Mouse (Mus musculus): ENCODE data around the gene Klhl35. TPM values are rescaled to one million over a fixed set of nuclear protein-coding genes. Genes with fewer than 3 reads are reported as not detected.

Gene Klhl35
- polyA plus RNA-seq, 1 experiment from 2014 or later = 0.87 TPM

DNA sequence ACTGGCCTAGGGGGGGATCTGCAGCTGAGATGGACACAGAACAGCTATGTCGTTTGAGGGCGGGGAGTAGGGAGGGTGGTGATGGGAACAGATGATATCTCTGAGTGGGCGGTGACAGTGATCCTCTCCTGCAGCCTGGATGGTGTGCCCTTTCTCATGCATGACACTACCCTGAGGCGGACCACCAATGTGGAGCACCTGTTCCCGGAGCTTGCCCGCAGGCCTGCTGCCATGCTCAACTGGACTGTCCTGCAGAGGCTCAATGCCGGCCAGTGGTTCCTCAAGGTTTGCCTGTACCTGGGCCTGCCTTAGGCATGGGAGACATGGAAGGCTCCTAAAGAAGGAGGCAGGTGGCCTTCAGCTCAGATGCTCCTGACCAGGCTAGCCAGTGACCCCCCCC, 12.9 kb upstream of the Klhl35 start:
- Histone ChIP-seq H3K9ac (no peak overlapping the region), H3K36me3 (no peaks in the 10 kb centered on the region; the same call in 1 of the 2 replicates), H3K9me3 (no peaks in the 10 kb centered on the region), H3K27ac (no peak overlapping the region), H3K4me1 (no peaks in the 10 kb centered on the region), H3K27me3 (no peaks in the 10 kb centered on the region), H3K4me3 (no peak overlapping the region), H3K4me2 (replicated peaks) (no peak overlapping the region)
- no peak for ATAC-seq (ENCODE audit: low FRiP score, low read depth)
- 78% methylated on average over 7 of the region's 7 CpGs for WGBS

DNA sequence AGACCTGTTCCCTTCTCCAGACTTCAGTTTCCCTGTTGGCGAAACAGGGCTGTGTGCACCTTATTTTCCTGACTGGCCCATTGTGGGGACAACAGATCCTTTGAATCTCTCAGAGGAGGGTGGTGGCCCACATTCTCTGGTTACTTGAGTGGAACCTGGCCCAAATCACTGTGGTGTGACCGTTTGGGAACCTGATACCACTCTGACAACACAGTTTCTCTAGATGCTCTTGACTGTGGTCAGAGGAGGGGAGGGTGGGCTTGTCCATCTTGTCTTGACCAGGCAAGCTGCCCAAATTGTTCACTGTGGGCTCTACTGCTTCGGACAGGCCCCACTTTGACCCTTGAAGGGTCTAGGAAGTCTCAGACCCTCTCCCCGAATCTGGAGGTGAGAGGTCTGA, 11.8 kb upstream of the Klhl35 start:
- Histone ChIP-seq H3K27me3 (no peaks in the 10 kb centered on the region), H3K9ac (no peak overlapping the region), H3K4me3 (no peak overlapping the region), H3K27ac (no peak overlapping the region), H3K4me1 (no peaks in the 10 kb centered on the region), H3K36me3 (no peaks in the 10 kb centered on the region; the same call in 1 of the 2 replicates), H3K4me2 (replicated peaks) (no peak overlapping the region), H3K9me3 (no peaks in the 10 kb centered on the region)
- ATAC-seq (ENCODE audit: low FRiP score, low read depth) = no peak
- 59% methylated on average over 4 of the region's 4 CpGs for WGBS

DNA sequence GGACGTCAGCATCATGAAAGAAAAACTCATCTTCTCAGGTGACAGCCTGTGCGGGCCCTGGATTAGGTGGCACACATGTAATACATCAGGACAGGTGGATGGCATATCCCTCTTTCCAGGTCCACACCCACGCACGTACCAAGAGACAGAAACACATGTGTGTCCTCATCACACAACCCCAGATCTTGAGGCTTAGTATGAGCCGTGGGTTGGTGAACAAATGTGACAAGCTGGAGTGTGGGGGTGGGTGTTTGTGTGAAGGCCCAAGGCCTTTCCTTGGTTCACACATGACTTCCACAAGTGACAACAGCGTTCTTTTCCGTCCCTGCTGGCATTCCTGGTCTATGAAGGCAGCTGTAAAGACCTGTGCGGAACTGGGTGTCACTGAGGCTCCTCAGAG, 7.0 kb upstream of the Klhl35 start:
- no peak for ATAC-seq (ENCODE audit: low FRiP score, low read depth)

DNA sequence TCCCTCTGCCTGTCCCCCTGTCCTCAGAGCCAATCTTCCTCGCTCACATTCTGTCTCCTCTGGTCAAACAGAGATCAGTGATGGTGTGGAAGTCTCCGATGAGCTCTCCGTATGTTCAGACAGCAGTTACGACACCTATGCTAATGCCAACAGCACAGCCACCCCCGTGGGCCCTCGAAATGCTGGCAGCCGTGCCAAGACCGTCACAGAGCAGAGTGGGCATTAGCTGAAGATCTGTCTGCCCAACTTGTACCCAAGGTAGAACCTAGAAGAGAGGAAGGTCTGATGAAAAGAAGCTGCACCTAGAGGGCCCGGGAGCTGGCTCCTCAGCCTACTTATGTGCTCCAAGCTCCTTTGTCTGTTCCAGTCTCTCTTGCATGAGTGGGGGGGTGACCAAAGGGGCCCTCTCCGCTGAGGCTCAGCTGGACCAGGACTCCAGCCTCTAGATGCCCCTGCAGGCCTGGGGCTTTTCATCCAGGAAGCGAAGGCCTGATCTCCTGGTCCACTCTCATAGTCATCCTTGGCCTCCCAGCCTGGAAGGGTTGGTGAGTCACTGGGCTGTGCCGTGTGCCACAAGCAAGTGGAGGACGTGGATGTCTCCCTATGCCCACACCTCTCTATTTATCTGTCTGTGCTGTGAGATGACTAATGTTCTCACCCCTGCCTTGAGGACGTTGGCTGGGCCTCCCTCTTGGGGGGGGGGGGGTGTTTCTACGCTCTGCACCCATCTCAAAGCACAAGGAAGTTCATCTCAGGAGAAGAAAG, 5.7 kb upstream of the Klhl35 start:
- H3K27ac ChIP-seq = no peak overlapping the region
- H3K9me3 ChIP-seq = no peaks in the 10 kb centered on the region
- H3K4me3 ChIP-seq = no peak overlapping the region
- H3K4me1 ChIP-seq = no peaks in the 10 kb centered on the region
- H3K27me3 ChIP-seq = no peaks in the 10 kb centered on the region
- H3K9ac ChIP-seq = no peak overlapping the region
- 86% methylated on average over 15 of the region's 15 CpGs for WGBS
- no peak overlapping the region for H3K4me2 ChIP-seq (replicated peaks)
- no peak; the same call in 1 of the 2 replicates for ATAC-seq (ENCODE audit: low FRiP score, low read depth)
- peaks cover 32% of the 10 kb centered on the region for H3K36me3 ChIP-seq

More for the DNA sequence above, 7.0 kb upstream of the Klhl35 start:
- 84% methylated on average over 8 of the region's 8 CpGs for WGBS
- no peaks in the 10 kb centered on the region for H3K4me1 ChIP-seq
- no peak overlapping the region for H3K27ac ChIP-seq
- no peak overlapping the region for H3K4me3 ChIP-seq
- peaks cover 28% of the 10 kb centered on the region for H3K36me3 ChIP-seq
- no peak overlapping the region for H3K4me2 ChIP-seq (replicated peaks)
- no peaks in the 10 kb centered on the region for H3K27me3 ChIP-seq
- no peak overlapping the region for H3K9ac ChIP-seq
- H3K9me3 ChIP-seq = no peaks in the 10 kb centered on the region

DNA sequence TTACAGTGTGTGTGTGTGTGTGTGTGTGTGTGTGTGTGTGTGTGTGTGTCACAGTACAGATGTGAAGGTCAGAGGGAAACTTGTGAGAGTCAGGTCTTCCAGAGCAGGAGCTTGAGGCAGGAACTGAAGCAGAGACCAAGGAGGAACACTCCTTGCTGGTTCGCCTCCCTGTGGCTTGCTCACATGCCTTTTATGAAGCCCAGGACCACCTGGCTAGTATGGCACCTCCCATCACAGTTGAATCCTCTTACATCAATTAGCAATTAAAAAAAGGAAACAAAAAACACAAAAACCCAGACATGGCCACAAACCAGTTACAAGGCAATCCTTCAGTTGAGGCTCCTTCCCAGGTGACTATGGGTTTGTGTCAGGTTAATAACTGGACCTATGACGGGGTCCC, 2.7 kb upstream of the Klhl35 start:
- no peak overlapping the region for H3K4me2 ChIP-seq (replicated peaks)
- H3K27ac ChIP-seq = no peak overlapping the region
- 89% methylated on average over 2 of the region's 2 CpGs for WGBS

DNA sequence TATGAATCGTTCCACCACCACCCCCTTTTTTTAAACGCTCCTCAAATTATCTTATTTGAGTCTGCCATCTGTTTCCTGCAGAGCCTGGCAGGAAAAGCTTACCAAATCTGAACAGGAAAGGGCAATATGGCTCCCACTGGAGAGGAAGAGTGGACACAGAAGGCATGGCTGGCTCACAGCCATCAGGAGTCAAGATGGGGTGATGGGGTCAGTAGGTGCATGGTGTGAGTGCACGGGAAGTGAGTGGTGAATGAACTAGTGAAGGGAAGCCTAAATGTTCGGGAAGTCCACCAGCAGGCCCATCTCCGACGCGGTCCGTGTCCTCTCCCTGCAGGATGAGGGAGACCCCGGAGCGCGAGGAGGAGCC, 2.1 kb downstream of the Klhl35 start:
- H3K9me3 ChIP-seq = no peaks in the 10 kb centered on the region
- H3K9ac ChIP-seq = peak overlapping the region; percentile 88
- no peak for ATAC-seq (ENCODE audit: low FRiP score, low read depth)
- peaks cover 34% of the 10 kb centered on the region for H3K4me1 ChIP-seq
- no peaks in the 10 kb centered on the region for H3K27me3 ChIP-seq
- peaks cover 16% of the 10 kb centered on the region for H3K36me3 ChIP-seq
- H3K4me3 ChIP-seq = peak overlapping the region; percentile 62
- peak overlapping the region; percentile 82 for H3K4me2 ChIP-seq (replicated peaks)
- peak overlapping the region; percentile 91 for H3K27ac ChIP-seq
- WGBS = 22% methylated on average over 11 of the region's 11 CpGs

More for the DNA sequence above, 2.7 kb upstream of the Klhl35 start:
- no peaks in the 10 kb centered on the region for H3K9me3 ChIP-seq
- no peaks in the 10 kb centered on the region for H3K27me3 ChIP-seq
- H3K9ac ChIP-seq = no peak overlapping the region
- no peak overlapping the region for H3K4me3 ChIP-seq
- H3K4me1 ChIP-seq = peaks cover 27% of the 10 kb centered on the region
- peaks cover 32% of the 10 kb centered on the region for H3K36me3 ChIP-seq
- no peak for ATAC-seq (ENCODE audit: low FRiP score, low read depth)

DNA sequence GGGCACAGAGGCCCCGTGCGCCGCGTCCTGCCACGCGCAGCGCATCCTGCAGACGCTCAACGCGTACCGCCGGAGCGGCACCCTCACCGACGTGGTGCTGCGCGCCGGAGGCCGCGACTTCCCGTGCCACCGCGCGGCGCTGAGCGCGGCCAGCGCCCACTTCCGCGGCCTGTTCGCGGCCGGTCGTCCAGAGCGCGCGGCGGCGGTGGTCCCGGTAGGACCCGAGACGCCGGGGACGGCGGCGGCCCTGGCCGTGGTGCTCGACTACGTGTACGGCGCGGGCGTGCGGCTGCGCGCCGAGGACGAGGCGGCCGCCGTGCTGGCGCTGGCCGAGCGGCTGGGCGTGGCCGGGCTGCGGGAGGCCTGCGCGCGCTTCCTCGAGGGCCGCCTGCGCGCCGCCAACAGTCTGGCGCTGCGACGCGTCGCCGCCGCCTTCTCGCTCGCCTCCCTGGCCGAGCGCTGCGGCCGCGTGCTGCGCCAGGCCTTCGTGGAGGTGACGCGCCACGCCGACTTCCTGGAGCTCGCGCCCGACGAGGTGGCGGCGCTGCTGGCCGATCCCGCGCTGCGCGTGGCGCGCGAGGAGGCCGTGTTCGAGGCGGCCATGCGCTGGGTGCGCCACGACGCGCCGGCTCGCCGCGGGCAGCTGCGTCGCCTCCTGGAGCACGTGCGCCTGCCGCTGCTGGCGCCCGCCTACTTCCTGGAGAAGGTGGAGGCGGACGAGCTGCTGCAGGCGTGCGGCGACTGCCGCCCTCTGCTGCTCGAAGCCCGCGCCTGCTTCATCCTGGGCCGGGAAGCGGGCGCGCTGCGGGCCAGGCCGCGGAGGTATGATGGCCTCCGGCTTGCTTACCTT, 2.7 kb downstream of the Klhl35 start:
- peaks cover 22% of the 10 kb centered on the region for H3K36me3 ChIP-seq
- ATAC-seq (ENCODE audit: low FRiP score, low read depth) = peak; percentile 85
- H3K27ac ChIP-seq = peak overlapping the region; percentile 91
- H3K9me3 ChIP-seq = no peaks in the 10 kb centered on the region
- WGBS = under 1% methylated on average over 132 of the region's 145 CpGs
- H3K27me3 ChIP-seq = no peaks in the 10 kb centered on the region
- H3K4me3 ChIP-seq = peak overlapping the region; percentile 62
- H3K4me2 ChIP-seq (replicated peaks) = peak overlapping the region; percentile 82
- peaks cover 34% of the 10 kb centered on the region for H3K4me1 ChIP-seq
- H3K9ac ChIP-seq = peak overlapping the region; percentile 88

DNA sequence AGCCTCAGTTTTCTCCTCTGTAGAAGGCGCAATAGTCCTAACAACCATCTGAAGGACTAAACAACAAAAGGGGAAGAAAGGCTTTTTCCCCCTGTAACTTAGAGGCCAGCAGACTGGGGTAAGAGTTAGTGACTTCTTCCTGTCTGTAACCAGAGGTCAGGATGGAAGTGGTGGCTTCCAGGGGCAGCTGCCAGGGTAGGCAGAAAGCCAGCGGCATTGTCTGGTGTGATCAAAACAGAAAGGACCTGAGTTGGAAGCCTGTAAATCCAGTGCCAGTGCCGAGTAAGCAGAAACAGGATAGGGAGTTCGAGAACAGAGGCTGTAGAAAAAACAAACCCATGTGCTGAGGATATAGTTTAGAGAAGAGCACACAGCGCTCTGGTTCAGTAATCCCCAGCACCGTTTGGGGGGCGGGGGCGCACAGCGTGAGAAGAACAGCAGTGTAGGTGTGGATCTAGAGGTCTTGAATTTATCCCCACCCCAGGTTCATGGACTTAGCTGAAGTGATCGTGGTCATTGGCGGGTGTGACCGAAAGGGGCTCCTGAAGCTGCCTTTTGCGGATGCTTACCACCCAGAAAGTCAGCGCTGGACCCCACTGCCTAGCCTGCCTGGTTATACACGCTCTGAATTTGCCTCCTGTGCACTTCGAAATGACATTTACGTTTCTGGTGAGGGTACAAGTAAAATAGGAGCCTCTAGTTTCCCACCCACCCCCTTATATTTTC, 4.0 kb downstream of the Klhl35 start:
- Histone ChIP-seq H3K27ac (no peak overlapping the region; the same call in 1 of the 2 replicates), H3K4me3 (no peak overlapping the region), H3K9ac (no peak overlapping the region), H3K27me3 (no peaks in the 10 kb centered on the region), H3K4me1 (peaks cover 34% of the 10 kb centered on the region), H3K4me2 (replicated peaks) (no peak overlapping the region), H3K9me3 (no peaks in the 10 kb centered on the region), H3K36me3 (peaks cover 33% of the 10 kb centered on the region)
- ATAC-seq (ENCODE audit: low FRiP score, low read depth) = no peak
- WGBS = 80% methylated on average over 17 of the region's 17 CpGs

DNA sequence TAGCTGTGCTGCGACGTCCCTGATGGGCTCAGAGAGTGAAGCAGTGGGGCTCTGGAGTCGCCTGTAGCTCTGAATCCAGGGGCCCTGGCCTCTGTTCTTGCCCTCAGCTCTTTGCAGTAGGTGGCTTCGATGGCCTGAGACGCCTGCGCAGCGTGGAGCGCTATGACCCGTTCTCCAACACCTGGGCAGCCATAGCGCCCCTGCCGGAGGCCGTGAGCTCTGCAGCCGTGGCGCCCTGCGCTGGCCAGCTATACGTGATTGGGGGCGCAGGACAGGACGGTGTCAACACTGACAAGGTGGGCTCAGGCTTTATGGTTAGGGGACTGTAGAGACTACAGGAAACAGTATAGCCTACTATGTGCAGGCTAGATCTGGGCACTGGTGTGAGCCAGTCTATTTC, 5.8 kb downstream of the Klhl35 start:
- WGBS = 62% methylated on average over 18 of the region's 18 CpGs
- Histone ChIP-seq H3K27me3 (no peaks in the 10 kb centered on the region), H3K9ac (no peak overlapping the region), H3K4me3 (no peak overlapping the region), H3K27ac (no peak overlapping the region), H3K9me3 (no peaks in the 10 kb centered on the region), H3K4me1 (peaks cover 22% of the 10 kb centered on the region), H3K36me3 (peaks cover 44% of the 10 kb centered on the region), H3K4me2 (replicated peaks) (no peak overlapping the region)
- no peak for ATAC-seq (ENCODE audit: low FRiP score, low read depth)

DNA sequence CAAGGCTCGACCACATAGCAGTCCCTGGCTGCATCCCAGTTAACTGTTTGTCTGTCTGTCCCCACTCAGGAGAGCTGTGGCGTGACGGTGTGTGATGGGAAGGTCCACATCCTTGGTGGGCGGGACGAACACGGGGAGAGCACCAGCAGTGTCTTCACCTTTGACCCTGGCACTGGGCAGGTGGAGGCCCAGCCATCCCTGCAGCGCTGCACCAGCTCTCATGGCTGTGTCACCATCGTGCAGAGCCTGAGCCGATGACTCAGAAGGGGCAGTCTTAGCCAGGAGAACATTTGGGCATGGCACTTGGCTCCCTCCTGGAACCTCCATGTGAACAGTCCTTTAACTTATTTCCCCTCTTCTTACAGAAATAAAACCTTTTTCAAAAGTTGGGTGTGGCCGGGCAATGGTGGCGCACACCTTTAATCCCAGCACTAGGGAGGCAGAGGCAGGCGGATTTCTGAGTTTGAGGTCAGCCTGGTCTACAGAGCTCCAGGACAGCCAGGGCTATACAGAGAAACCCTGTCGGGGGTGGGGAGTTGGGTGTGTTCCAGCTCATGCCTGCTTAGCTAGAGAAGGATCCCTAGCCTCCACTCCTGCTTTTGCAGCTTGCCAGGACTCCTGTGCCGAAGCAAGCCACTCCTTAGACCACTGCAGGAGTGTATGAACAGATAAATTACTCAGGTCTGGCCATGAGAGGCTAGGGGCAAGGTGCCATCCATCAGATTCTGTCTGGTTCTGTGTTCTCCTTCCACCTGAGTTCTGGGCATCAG, 8.0 kb downstream of the Klhl35 start:
- Histone ChIP-seq H3K9me3 (no peaks in the 10 kb centered on the region), H3K4me2 (replicated peaks) (no peak overlapping the region), H3K36me3 (peaks cover 67% of the 10 kb centered on the region), H3K4me1 (peaks cover 6% of the 10 kb centered on the region), H3K27me3 (no peaks in the 10 kb centered on the region), H3K27ac (no peak overlapping the region), H3K9ac (no peak overlapping the region), H3K4me3 (no peak overlapping the region)
- no peak for ATAC-seq (ENCODE audit: low FRiP score, low read depth)
- WGBS = 83% methylated on average over 14 of the region's 14 CpGs

DNA sequence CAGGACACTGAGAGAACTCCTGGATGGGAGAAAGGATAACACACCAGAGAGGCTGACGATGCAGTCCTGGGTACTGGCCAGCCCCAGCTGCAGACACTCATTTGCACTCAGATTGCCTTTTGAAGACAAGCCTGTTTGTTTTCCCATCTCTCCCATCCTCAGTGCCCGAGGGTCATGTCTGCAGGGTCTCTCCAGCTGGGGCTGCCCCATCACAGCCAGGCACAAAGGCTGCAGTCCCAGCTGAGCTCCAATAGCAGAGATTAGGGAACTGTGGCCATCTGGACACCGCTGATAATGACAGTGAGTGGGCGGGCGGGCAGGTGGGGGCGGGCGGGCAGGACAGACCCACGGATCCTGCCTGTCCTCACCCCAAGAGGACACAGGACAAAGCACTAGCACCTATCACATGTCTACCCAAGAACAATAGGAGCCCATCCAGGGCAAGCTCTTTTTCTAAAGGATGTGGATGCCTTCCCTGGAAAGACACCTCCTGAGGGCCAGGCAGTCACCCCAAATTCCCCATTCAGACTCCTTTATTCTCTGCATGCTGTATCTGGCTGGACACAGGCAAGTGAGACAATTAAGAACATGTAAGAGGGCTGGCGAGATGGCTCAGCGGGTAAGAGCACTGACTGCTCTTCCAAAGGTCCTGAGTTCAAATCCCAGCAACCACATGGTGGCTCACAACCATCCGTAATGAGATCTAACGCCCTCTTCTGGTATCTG, 9.2 kb downstream of the Klhl35 start:
- Histone ChIP-seq H3K4me1 (peaks cover 12% of the 10 kb centered on the region), H3K36me3 (peaks cover 79% of the 10 kb centered on the region), H3K4me2 (replicated peaks) (no peak overlapping the region), H3K4me3 (no peak overlapping the region), H3K27ac (no peak overlapping the region), H3K9ac (no peak overlapping the region), H3K9me3 (no peaks in the 10 kb centered on the region), H3K27me3 (no peaks in the 10 kb centered on the region)
- ATAC-seq (ENCODE audit: low FRiP score, low read depth) = no peak
- WGBS = 80% methylated on average over 12 of the region's 12 CpGs
